Mouse (Mus musculus) brain, embryonic 18.5 days (tissue): ENCODE measurements around the gene Susd4.

ENCODE experiments used
- DNase-seq: peaks from one replicate; pipeline ENCODE4 v3.0.0-alpha.2; 2012; ENCODE audit warnings: low read depth, low spot score

Susd4 gene

GRCm38 (mm10) chr1:182787030-182787429, 23.4 kb downstream of the Susd4 start:
- no peak for DNase-seq

- no peak for DNase-seq
Measured at GRCm38 (mm10) chr1:182788896-182789295, 25.2 kb downstream of the Susd4 start.

- no peak for DNase-seq
Measured at GRCm38 (mm10) chr1:182792521-182793071, 28.9 kb downstream of the Susd4 start.

GRCm38 (mm10) chr1:182794221-182794620, 30.6 kb downstream of the Susd4 start:
- no peak for DNase-seq

- no peak for DNase-seq
Measured at GRCm38 (mm10) chr1:182794628-182795027, 31.0 kb downstream of the Susd4 start.

GRCm38 (mm10) chr1:182797048-182797447, 33.4 kb downstream of the Susd4 start:
- DNase-seq: no peak

- DNase-seq: no peak
Measured at GRCm38 (mm10) chr1:182801590-182801989, 37.9 kb downstream of the Susd4 start.

GRCm38 (mm10) chr1:182802891-182803290, 39.2 kb downstream of the Susd4 start:
- DNase-seq: no peak

- no peak for DNase-seq
Measured at GRCm38 (mm10) chr1:182813991-182814390, 50.3 kb downstream of the Susd4 start.

GRCm38 (mm10) chr1:182814566-182814965, 50.9 kb downstream of the Susd4 start:
- no peak for DNase-seq

GRCm38 (mm10) chr1:182817106-182817505, 53.4 kb downstream of the Susd4 start:
- DNase-seq: no peak

GRCm38 (mm10) chr1:182817624-182818023, 54.0 kb downstream of the Susd4 start:
- DNase-seq: no peak

GRCm38 (mm10) chr1:182818931-182819330, 55.3 kb downstream of the Susd4 start:
- DNase-seq: no peak

- no peak for DNase-seq
Measured at GRCm38 (mm10) chr1:182822729-182823128, 59.1 kb downstream of the Susd4 start.

GRCm38 (mm10) chr1:182823723-182824421, 60.2 kb downstream of the Susd4 start:
- DNase-seq: no peak

GRCm38 (mm10) chr1:182826557-182826956, 62.9 kb downstream of the Susd4 start:
- no peak for DNase-seq

- DNase-seq: no peak
Measured at GRCm38 (mm10) chr1:182838061-182838460, 74.4 kb downstream of the Susd4 start.

- no peak for DNase-seq
Measured at GRCm38 (mm10) chr1:182839332-182839929, 75.8 kb downstream of the Susd4 start.

GRCm38 (mm10) chr1:182840011-182840410, 76.4 kb downstream of the Susd4 start:
- DNase-seq: no peak

GRCm38 (mm10) chr1:182840606-182841005, 76.9 kb downstream of the Susd4 start:
- no peak for DNase-seq

GRCm38 (mm10) chr1:182849556-182849955, 85.9 kb downstream of the Susd4 start:
- no peak for DNase-seq

- no peak for DNase-seq
Measured at GRCm38 (mm10) chr1:182850080-182850479, 86.4 kb downstream of the Susd4 start.

GRCm38 (mm10) chr1:182852158-182852557, 88.5 kb downstream of the Susd4 start:
- no peak for DNase-seq
